Mouse (Mus musculus): Measurements from ENCODE around the gene Olfr1432.
"Not testable (repeated sequence)": the region's sequence is repeated elsewhere in the genome, so short reads cannot be mapped to it uniquely, and the experiment has no call there.

The Olfr1432 gene

DNA sequence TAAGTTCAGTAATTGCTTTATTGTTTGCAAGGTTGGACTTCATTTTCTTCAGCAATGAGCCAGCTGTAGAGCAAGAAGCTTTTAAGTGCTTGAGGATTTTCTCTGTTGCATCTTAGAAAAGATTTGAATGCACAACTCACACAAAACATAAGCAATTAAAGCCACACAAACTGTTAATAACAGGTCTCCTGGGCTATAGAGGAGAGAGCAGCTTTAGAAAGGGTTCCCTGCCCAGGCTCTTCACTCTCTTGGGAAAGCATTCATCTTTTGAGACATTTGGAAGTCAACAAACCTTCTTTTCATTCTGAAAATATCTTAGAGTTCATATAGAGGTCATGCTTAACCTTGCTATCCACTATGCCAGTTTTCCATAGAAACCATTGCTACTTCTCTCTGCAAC is at the start of gene Olfr1432:
TSS of gene Olfr1432 (minus strand) at position 101 of the 400 bp plus-strand sequence.
- TF ChIP-seq GATA4 (IDR thresholded peaks at IDR 0.05; ENCODE audit: insufficient replicate concordance, low read length) = not testable (repeated sequence)

DNA sequence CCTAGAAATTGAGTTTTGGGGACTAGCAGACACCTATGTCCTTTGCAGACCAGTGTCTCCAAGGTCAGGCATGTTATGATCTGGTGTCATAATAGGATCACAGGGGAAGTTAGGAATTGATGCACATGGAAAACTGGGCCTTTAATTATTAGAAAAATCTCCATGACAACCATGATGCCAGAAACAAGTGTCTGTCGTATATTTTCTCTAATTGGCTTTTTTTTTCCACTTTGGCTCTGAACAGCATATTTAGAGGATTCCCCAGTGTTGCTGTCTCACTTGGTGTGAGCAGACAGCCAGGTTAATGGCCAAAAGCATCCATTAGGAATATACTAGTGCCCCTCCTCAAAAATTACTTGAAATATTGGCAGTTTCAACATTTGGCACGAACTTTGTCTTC is 47.2 kb upstream of the Olfr1432 start, which contains the start of gene Olfr1434:
TSS of gene Olfr1434 (plus strand) at position 301 of the 400 bp plus-strand sequence.
- TF ChIP-seq GATA4 (IDR thresholded peaks at IDR 0.05; ENCODE audit: insufficient replicate concordance, low read length) = no peak

DNA sequence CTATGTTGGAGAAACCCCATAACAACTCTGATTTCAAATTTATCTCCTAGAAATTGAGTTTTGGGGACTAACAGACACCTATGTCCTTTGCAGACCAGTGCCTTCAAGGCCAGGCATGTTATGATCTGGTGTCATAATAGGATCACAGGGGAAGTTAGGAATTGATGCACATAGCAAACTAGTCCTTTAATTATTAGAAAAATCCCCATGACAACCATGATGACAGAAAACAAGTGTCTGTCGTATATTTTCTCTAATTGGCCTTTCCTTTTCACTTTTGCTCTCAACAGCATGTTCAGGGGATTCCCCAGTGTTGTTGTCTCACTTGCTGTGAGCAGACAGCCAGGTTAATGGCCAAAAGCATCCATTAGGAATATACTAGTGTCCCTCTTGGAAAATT is 28.3 kb upstream of the Olfr1432 start, which contains the start of gene Olfr235:
TSS of gene Olfr235 (plus strand) at position 301 of the 400 bp plus-strand sequence.
- no peak for TF ChIP-seq GATA4 (IDR thresholded peaks at IDR 0.05; ENCODE audit: insufficient replicate concordance, low read length)

DNA sequence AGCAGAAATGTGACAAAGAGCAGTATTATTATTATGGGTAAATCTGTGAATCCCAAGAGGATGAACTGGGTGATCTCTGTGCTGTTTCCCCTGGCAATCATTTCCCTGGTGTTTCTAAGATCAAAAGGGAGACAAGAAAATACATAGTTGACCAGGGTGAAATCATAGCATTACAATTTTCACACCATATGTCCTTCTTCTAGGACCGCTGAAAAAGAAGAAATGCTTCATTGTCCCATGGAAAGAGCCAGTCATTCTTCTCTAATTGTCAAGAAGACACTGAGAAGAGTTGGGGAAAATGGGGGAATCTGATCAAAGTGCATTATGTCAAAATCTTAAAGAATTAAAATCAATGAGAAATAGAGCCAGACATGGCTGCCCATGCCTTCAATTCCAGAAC is 9.2 kb upstream of the Olfr1432 start, which contains the start of gene Olfr262:
TSS of gene Olfr262 (minus strand) at position 101 of the 400 bp plus-strand sequence.
- no peak for TF ChIP-seq GATA4 (IDR thresholded peaks at IDR 0.05; ENCODE audit: insufficient replicate concordance, low read length)

DNA sequence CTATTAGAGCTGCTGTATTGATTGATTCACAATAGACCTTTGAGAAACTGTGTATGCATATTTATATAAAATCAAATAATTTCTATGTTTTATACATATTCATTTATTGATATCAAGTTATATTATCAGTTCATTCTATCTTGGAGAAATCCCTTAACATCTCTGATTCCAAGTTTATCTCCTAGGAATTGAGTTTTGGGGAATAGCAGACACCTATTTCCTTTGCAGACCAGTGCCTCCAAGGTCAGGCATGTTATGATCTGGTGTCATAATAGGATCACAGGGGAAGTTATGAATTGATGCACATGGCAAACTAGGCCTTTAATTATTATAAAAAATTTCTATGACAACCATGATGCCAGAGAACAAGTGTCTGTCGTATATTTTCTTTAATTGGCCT is 32.1 kb downstream of the Olfr1432 start, which contains the start of gene Olfr1431:
TSS of gene Olfr1431 (plus strand) at position 301 of the 400 bp plus-strand sequence.
- TF ChIP-seq GATA4 (IDR thresholded peaks at IDR 0.05; ENCODE audit: insufficient replicate concordance, low read length) = no peak

All from liver, adult (tissue).